Comparison of ENCODE assay signal across 28 mouse cellular contexts in genomic region chr5:77191631-77192030, GRCm38 (mm10). TPM values are rescaled to one million over a fixed set of nuclear protein-coding genes. Genes with fewer than 3 reads are reported as not detected.
DNase-seq lines count a peak whose midpoint lies in the region; ATAC-seq and TF ChIP-seq lines count a peak whose summit lies in the region.
"Had no signal": no experiment of that assay in that cellular context is flagged by ENCODE, and none has a peak within 500 bp of the region (broad histone marks: within the 10 kb centered on the region; RNA-seq: fewer than 3 reads in every experiment).

No protein-coding gene starts in this region.

- no peak overlapping the region for H3K9ac ChIP-seq in liver, adult 2 months (ENCODE audit: low read depth, low read length)
- no peak overlapping the region for H3K9ac ChIP-seq in liver, postnatal 0 days (replicated peaks)
- H3K9ac ChIP-seq in forebrain, embryonic 13.5 days, result no peak overlapping the region
- H3K9ac ChIP-seq in midbrain, embryonic 16.5 days (ENCODE audit: low read depth, low read length), result no peak overlapping the region
- H3K9ac ChIP-seq: forebrain, postnatal 0 days; heart, embryonic 13.5 days; hindbrain, embryonic 12.5 days; hindbrain, embryonic 15.5 days had no signal

- TF ChIP-seq POLR2A in liver, adult 2 months (IDR thresholded peaks at IDR 0.05; ENCODE audit: extremely low read depth, insufficient read depth, low read length), result no peak
- TF ChIP-seq POLR2A in bone marrow, adult 2 months (IDR thresholded peaks at IDR 0.05; ENCODE audit: borderline replicate concordance, control insufficient read depth, low read depth, low read length), result no peak
- TF ChIP-seq POLR2A in cerebellum, adult 2 months (IDR thresholded peaks at IDR 0.05; ENCODE audit: borderline replicate concordance, insufficient read depth, low read length), result no peak

- peak; percentile 13 for DNase-seq in liver, adult 2 months (ENCODE audit: extremely low read depth, low read depth, low spot score)
- no peak for DNase-seq in liver, postnatal 0 days
- no peak for DNase-seq in cerebellum, adult 2 months
- DNase-seq: adrenal gland, adult 8-10 months; adrenal gland, postnatal 25 days; B cell, adult 2 months; cerebellum, adult 18-20 months; cerebellum, adult 9-11 months; cerebellum, postnatal 25 days; forebrain, postnatal 0 days; gastrocnemius, adult 2 months; gastrocnemius, postnatal 14 days; heart, adult 2 months; heart, postnatal 14 days had no signal

- H3K79me2 ChIP-seq in liver, adult 2 months (ENCODE audit: control insufficient read depth, insufficient read depth, low read length), result no peaks in the 10 kb centered on the region

- TF ChIP-seq CTCF in liver, adult 2 months (IDR thresholded peaks at IDR 0.05; ENCODE audit: low read depth, low read length), result no peak
- TF ChIP-seq CTCF in liver, postnatal 0 days (IDR thresholded peaks at IDR 0.05; ENCODE audit: low read depth), result no peak
- no peak for TF ChIP-seq CTCF in bone marrow, adult 2 months (IDR thresholded peaks at IDR 0.05; ENCODE audit: control insufficient read depth, insufficient read depth, low read length)
- TF ChIP-seq CTCF in cerebellum, adult 2 months (IDR thresholded peaks at IDR 0.05; ENCODE audit: borderline replicate concordance, insufficient read depth, low read depth, low read length), result no peak

- no peak for ATAC-seq in liver, postnatal 0 days
- peak; percentile 71 for ATAC-seq in megakaryocyte, adult 5-6 weeks (ENCODE audit: poor library complexity, severe bottlenecking)
- ATAC-seq in forebrain, embryonic 13.5 days, result no peak
- ATAC-seq in midbrain, embryonic 16.5 days, result no peak
- ATAC-seq: activated CD4-positive, CD25-positive, alpha-beta regulatory T cell, adult 4 months; forebrain, embryonic 14.5 days; forebrain, postnatal 0 days had no signal

- no peaks in the 10 kb centered on the region for H3K36me3 ChIP-seq in liver, adult 2 months (ENCODE audit: control insufficient read depth, insufficient read depth, low read length)
- H3K36me3 ChIP-seq in liver, postnatal 0 days (replicated peaks; ENCODE audit: insufficient read depth, low read length), result no peaks in the 10 kb centered on the region
- no peaks in the 10 kb centered on the region for H3K36me3 ChIP-seq in forebrain, embryonic 13.5 days (ENCODE audit: poor library complexity, severe bottlenecking)
- H3K36me3 ChIP-seq in midbrain, embryonic 16.5 days (ENCODE audit: control insufficient read depth, insufficient read depth, low read length), result no peaks in the 10 kb centered on the region
- H3K36me3 ChIP-seq: forebrain, embryonic 10.5 days; G1E; heart, embryonic 10.5 days; heart, embryonic 13.5 days; hindbrain, embryonic 12.5 days; hindbrain, embryonic 15.5 days had no signal

- no peak overlapping the region for H3K27ac ChIP-seq in liver, adult 2 months (replicated peaks; ENCODE audit: insufficient read depth, low read depth, low read length)
- no peak overlapping the region for H3K27ac ChIP-seq in liver, postnatal 0 days (ENCODE audit: low read depth)
- peak overlapping the region; percentile 52 for H3K27ac ChIP-seq in bone marrow, adult 2 months (ENCODE audit: control insufficient read depth, insufficient read depth, low read depth, low read length, poor library complexity)
- H3K27ac ChIP-seq in forebrain, embryonic 13.5 days, result no peak overlapping the region
- H3K27ac ChIP-seq in cerebellum, adult 2 months (ENCODE audit: insufficient read depth, low read length), result no peak overlapping the region
- H3K27ac ChIP-seq in midbrain, embryonic 16.5 days (ENCODE audit: low read length), result no peak overlapping the region
- H3K27ac ChIP-seq: forebrain, embryonic 10.5 days; gastrocnemius, adult 2 months; heart, adult 2 months; heart, embryonic 10.5 days; heart, embryonic 13.5 days; hindbrain, embryonic 12.5 days; hindbrain, embryonic 15.5 days had no signal

- H3K9me3 ChIP-seq in liver, postnatal 0 days (ENCODE audit: low read length), result no peaks in the 10 kb centered on the region
- peaks cover 4% of the 10 kb centered on the region; the same call in 1 of the 2 replicates for H3K9me3 ChIP-seq in forebrain, embryonic 13.5 days (replicated peaks)
- peaks cover 6% of the 10 kb centered on the region; the same call in 1 of the 2 replicates for H3K9me3 ChIP-seq in midbrain, embryonic 16.5 days (replicated peaks; ENCODE audit: control insufficient read depth, low read length, poor library complexity, severe bottlenecking)
- H3K9me3 ChIP-seq: G1E; heart, embryonic 10.5 days; hindbrain, embryonic 15.5 days had no signal

- no peak overlapping the region for H3K4me2 ChIP-seq in liver, postnatal 0 days (ENCODE audit: low read depth, low read length)
- H3K4me2 ChIP-seq in forebrain, embryonic 13.5 days, result no peak overlapping the region
- H3K4me2 ChIP-seq in midbrain, embryonic 16.5 days (ENCODE audit: low read length), result no peak overlapping the region
- H3K4me2 ChIP-seq: heart, embryonic 13.5 days; hindbrain, embryonic 12.5 days; hindbrain, embryonic 15.5 days had no signal

- 79% methylated on average over 1 of the region's 1 CpGs for WGBS in liver, adult 2 months
- 38% methylated on average over 1 of the region's 1 CpGs for WGBS in liver, postnatal 0 days (ENCODE audit: insufficient replicate concordance)
- WGBS in bone marrow, adult 2 months, result 41% methylated on average over 1 of the region's 1 CpGs
- 84% methylated on average over 1 of the region's 1 CpGs for WGBS in forebrain, embryonic 13.5 days
- WGBS in cerebellum, adult 2 months, result 83% methylated on average over 1 of the region's 1 CpGs
- WGBS in midbrain, embryonic 16.5 days, result 78% methylated on average over 1 of the region's 1 CpGs

- H3K4me1 ChIP-seq in liver, adult 2 months (ENCODE audit: control insufficient read depth, insufficient read depth, low read length), result no peaks in the 10 kb centered on the region
- no peaks in the 10 kb centered on the region for H3K4me1 ChIP-seq in liver, postnatal 0 days (ENCODE audit: insufficient read depth)
- H3K4me1 ChIP-seq in bone marrow, adult 2 months (ENCODE audit: control insufficient read depth, insufficient read depth, low read length), result peaks cover 4% of the 10 kb centered on the region
- no peaks in the 10 kb centered on the region for H3K4me1 ChIP-seq in forebrain, embryonic 13.5 days
- H3K4me1 ChIP-seq in cerebellum, adult 2 months (ENCODE audit: control insufficient read depth, insufficient read depth, low read length), result no peaks in the 10 kb centered on the region
- no peaks in the 10 kb centered on the region for H3K4me1 ChIP-seq in midbrain, embryonic 16.5 days (ENCODE audit: control insufficient read depth, insufficient read depth, low read length)
- H3K4me1 ChIP-seq: forebrain, embryonic 10.5 days; heart, embryonic 10.5 days; heart, embryonic 13.5 days; hindbrain, embryonic 12.5 days; hindbrain, embryonic 15.5 days had no signal

- no peak overlapping the region for H3K4me3 ChIP-seq in liver, adult 2 months (ENCODE audit: insufficient read depth, low read depth, low read length)
- H3K4me3 ChIP-seq in liver, postnatal 0 days (ENCODE audit: low read depth, low read length), result no peak overlapping the region
- no peak overlapping the region for H3K4me3 ChIP-seq in bone marrow, adult 2 months (replicated peaks; ENCODE audit: control insufficient read depth, low read depth, low read length)
- H3K4me3 ChIP-seq in forebrain, embryonic 13.5 days, result no peak overlapping the region
- H3K4me3 ChIP-seq in cerebellum, adult 2 months (replicated peaks; ENCODE audit: insufficient read depth, low read depth, low read length), result no peak overlapping the region
- no peak overlapping the region for H3K4me3 ChIP-seq in midbrain, embryonic 16.5 days (ENCODE audit: low read depth, low read length)
- H3K4me3 ChIP-seq: forebrain, embryonic 10.5 days; gastrocnemius, adult 2 months; heart, adult 2 months; heart, embryonic 10.5 days; heart, embryonic 13.5 days; hindbrain, embryonic 12.5 days; hindbrain, embryonic 15.5 days had no signal

- H3K27me3 ChIP-seq in liver, adult 2 months (ENCODE audit: control insufficient read depth, insufficient read depth, low read length), result no peaks in the 10 kb centered on the region
- no peaks in the 10 kb centered on the region for H3K27me3 ChIP-seq in liver, postnatal 0 days (ENCODE audit: insufficient read depth, low read length)
- H3K27me3 ChIP-seq in forebrain, embryonic 13.5 days, result no peaks in the 10 kb centered on the region
- no peaks in the 10 kb centered on the region for H3K27me3 ChIP-seq in cerebellum, adult 2 months (ENCODE audit: control insufficient read depth, insufficient read depth, low read length)
- no peaks in the 10 kb centered on the region for H3K27me3 ChIP-seq in midbrain, embryonic 16.5 days (ENCODE audit: control insufficient read depth, insufficient read depth, low read depth, low read length)
- H3K27me3 ChIP-seq: CH12.LX; heart, embryonic 13.5 days; hindbrain, embryonic 12.5 days; hindbrain, embryonic 15.5 days had no signal

- TF ChIP-seq EP300 in liver, postnatal 0 days (IDR thresholded peaks at IDR 0.05; ENCODE audit: low read depth), result no peak

RNA-seq across cellular contexts. Expression of gene Spink2, which starts 19.6 kb away (rescaled TPM):
- not detected in 2 replicates for total RNA-seq in liver, adult 2 months (2014; rRNA removed)
- 0.16 TPM in 1 of 2 replicates, not detected in the other for polyA plus RNA-seq in liver, adult 2 months (2012; rRNA removed)
- not detected in 2 replicates for polyA plus RNA-seq in liver, postnatal 0 days (2015; fragmentation: Nextera tagmentation; extraction: Ambion mirVana)
- not detected in 2 replicates for polyA plus RNA-seq in bone marrow, adult 2 months (2011; ENCODE audit: insufficient read depth, insufficient read length, low replicate concordance, missing spikeins)
- total RNA-seq in megakaryocyte, adult 5-6 weeks (2015), result 2.2 and 4.9 TPM in 2 replicates
- 3.3 and 5.4 TPM in 2 replicates for total RNA-seq in megakaryocyte, adult 5-6 weeks (2017)
- polyA plus RNA-seq in forebrain, embryonic 13.5 days (2015; fragmentation: Nextera tagmentation; extraction: Ambion mirVana), result 0.94 and 1.4 TPM in 2 replicates
- 0.21 TPM in 1 of 2 replicates, not detected in the other for polyA plus RNA-seq in cerebellum, adult 2 months (2012; rRNA removed)
- polyA plus RNA-seq in midbrain, embryonic 16.5 days (2015; fragmentation: Nextera tagmentation; extraction: Ambion mirVana), result 0.41 and 0.48 TPM in 2 replicates
- total RNA-seq: adrenal gland, adult 8-10 months; adrenal gland, postnatal 25 days; forebrain, postnatal 0 days; G1E; gastrocnemius, adult 2 months; heart, adult 2 months; hematopoietic stem cell, adult 5-6 weeks had no signal
- polyA plus RNA-seq: G1E had no signal
